Mouse (Mus musculus): ENCODE measurements around the gene Ppox.

DNA sequence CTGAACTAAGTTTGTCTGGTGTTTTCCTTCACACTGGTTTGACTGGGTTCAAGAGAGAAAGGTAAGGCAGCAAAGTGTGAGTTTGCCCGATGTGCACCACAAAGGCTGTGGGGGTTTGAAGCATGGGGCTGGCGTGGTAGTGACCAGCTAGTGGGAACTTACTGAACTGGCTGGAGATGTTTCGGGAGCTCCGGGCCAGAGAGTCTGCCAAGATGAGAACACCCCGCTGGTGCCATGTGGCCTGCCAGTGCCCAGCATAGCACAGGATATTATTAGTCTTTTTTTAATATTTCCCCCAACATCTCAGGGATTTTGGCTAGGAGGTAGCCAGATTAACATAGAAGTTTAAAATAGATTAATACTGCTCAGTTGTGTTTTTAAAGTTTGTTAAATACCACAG is 39.2 kb upstream of the Ppox start:
- TF ChIP-seq CTCF (IDR thresholded peaks at IDR 0.05; ENCODE audit: low read depth) (no peak), EP300 (IDR thresholded peaks at IDR 0.05; ENCODE audit: low read depth) (no peak)
